Mouse (Mus musculus): Measurements from ENCODE around the gene Hspa12b.

Gene Hspa12b

DNA sequence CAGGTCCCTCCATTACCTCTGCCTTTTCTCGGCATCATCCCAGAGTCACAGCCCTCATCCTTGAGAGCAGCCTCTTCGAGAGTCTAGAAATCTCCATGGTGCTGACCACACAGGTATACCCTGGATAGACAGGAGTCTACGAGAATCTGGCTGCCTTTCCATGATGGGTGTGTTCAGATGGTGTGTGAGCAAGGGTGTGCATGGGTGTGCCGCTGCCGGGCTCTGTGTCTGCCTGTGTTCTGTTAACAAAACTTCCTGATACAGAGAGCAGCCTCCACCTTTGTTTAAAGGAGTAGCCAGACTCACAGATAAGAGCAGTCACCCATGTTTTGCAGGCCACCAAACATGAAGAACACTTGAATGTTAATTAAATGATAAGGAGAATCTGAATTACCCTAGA lies 2.8 kb downstream of the Hspa12b start:
- no peak for DNase-seq (ENCODE audit: low read depth)

GRCm38 (mm10) chr2:131130849-131131248 lies 3.8 kb downstream of the Hspa12b start:
- no peak for DNase-seq (ENCODE audit: low read depth)

GRCm38 (mm10) chr2:131132111-131132888 lies 5.2 kb downstream of the Hspa12b start:
- DNase-seq (ENCODE audit: low read depth): no peak

- DNase-seq (ENCODE audit: low read depth): no peak
These were observed 6.0 kb downstream of the Hspa12b start, which contains the start of gene Gm11037 for GRCm38 (mm10) chr2:131132930-131133547. Gm11037 (plus strand) TSS chr2:131133497.

GRCm38 (mm10) chr2:131134381-131134780 lies 7.3 kb downstream of the Hspa12b start:
- DNase-seq (ENCODE audit: low read depth): peak; percentile 44

GRCm38 (mm10) chr2:131134826-131135400 lies 7.8 kb downstream of the Hspa12b start:
- DNase-seq (ENCODE audit: low read depth): no peak

DNA sequence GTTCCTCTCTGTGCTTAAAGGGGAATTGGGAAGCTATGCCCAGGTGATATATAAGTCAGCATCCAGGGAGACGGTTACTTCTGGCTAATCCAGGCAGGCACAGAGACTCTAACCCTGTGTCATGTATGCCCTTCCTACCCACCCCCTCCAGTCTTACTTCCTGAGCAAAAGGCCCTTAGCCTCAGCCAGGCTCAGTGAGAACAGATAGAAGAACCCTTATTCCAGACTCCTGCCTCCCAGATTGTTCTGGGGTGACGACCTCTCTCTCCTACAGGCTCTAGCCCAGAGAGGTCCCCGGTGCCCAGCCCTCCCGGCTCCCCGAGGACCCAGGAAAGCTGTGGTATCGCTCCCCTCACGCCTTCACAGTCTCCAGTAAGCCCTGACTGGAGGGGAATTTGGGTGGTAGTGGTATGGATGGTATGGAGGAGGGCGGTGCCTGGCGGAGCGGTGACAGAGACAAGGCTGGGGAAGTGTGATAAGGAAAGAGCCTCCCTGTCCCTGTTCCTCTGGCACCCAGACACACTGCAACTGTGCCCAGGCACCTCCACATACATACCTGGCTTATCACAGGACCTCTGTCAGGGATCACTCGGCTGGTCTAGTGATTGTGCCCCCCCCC lies 8.6 kb downstream of the Hspa12b start:
- peak; percentile 19 for DNase-seq (ENCODE audit: low read depth)

- DNase-seq (ENCODE audit: low read depth): no peak
These were observed 11.2 kb downstream of the Hspa12b start for GRCm38 (mm10) chr2:131138296-131138695.

DNA sequence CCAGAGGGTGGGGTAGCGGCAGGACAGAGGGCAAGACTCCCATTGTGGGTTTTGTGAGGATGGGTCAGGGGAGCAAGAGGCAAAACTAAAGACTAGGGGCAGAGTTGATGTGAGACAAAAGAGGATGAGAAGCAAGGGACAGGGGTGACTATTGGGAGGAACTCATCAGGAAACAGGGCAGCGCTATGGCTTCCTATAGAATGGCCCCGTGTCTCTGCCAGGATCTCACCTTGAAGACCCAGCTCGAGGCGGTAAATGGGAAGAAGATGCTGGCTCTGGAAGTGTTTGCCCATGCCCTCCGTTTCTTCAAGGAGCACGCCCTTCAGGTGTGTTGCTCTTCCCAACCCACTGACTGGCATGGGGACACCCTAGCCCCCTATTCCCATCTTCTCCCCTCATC lies 11.7 kb downstream of the Hspa12b start:
- DNase-seq (ENCODE audit: low read depth): no peak

DNA sequence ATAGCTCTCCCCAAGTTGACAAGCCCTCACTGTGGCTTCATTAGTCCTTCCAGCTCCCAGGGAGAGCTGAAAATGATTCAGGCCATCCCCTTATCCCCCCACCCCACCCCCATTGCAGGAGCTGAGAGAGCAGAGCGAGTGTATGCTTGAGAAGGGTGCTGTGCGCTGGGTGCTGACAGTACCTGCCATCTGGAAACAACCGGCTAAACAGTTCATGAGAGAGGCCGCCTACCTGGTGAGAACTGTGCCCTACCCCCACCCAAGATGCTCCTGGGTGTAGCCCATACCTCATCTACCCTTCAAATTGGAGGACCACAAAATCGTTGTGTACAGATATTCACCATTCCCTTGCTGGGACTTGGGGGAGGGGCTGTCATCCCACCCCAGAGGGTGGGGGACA lies 12.2 kb downstream of the Hspa12b start:
- DNase-seq (ENCODE audit: low read depth): no peak

- no peak for DNase-seq (ENCODE audit: low read depth)
These were observed 12.9 kb downstream of the Hspa12b start for GRCm38 (mm10) chr2:131139886-131140532.

- DNase-seq (ENCODE audit: low read depth): no peak
These were observed 13.4 kb downstream of the Hspa12b start for GRCm38 (mm10) chr2:131140533-131140905.

DNA sequence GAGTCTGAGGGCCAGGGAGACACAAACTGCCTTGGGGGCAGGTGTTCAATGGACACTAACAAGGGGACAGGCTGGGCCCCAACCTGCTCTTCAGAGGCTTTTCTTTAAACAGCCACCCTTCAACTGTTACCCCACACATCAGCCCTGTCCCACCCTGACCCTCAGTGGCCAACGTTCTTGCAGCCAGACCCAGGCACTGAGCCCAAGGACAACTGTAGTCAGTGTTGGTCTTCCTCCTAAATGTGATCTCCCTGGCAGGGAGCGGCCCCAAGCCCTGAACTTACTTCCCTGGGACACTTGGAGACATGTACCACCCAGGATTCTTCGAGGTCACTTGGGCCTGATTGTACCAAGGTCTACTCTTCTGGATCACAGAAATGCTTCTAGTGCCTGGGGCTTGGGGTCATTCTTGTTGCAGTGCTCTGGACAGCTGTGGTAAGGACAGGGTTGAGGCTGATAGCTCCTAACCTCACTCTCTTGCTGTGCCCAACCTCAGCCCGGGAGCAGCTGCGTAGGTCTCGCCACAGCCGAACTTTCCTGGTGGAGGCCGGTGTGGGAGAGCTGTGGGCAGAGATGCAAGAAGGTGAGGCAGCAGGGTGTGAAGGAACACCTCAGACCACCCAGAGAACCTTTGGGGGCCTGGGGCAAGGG lies 14.4 kb downstream of the Hspa12b start:
- no peak for DNase-seq (ENCODE audit: low read depth)

- peak; percentile 86 for DNase-seq (ENCODE audit: low read depth)
These were observed 15.5 kb downstream of the Hspa12b start for GRCm38 (mm10) chr2:131142592-131142991.

- DNase-seq (ENCODE audit: low read depth): no peak
These were observed 16.1 kb downstream of the Hspa12b start for GRCm38 (mm10) chr2:131143007-131143780.

- DNase-seq (ENCODE audit: low read depth): peak; percentile 18
These were observed 18.0 kb downstream of the Hspa12b start for GRCm38 (mm10) chr2:131145121-131145520.

GRCm38 (mm10) chr2:131145536-131145935 lies 18.5 kb downstream of the Hspa12b start:
- peak; percentile 54 for DNase-seq (ENCODE audit: low read depth)

DNA sequence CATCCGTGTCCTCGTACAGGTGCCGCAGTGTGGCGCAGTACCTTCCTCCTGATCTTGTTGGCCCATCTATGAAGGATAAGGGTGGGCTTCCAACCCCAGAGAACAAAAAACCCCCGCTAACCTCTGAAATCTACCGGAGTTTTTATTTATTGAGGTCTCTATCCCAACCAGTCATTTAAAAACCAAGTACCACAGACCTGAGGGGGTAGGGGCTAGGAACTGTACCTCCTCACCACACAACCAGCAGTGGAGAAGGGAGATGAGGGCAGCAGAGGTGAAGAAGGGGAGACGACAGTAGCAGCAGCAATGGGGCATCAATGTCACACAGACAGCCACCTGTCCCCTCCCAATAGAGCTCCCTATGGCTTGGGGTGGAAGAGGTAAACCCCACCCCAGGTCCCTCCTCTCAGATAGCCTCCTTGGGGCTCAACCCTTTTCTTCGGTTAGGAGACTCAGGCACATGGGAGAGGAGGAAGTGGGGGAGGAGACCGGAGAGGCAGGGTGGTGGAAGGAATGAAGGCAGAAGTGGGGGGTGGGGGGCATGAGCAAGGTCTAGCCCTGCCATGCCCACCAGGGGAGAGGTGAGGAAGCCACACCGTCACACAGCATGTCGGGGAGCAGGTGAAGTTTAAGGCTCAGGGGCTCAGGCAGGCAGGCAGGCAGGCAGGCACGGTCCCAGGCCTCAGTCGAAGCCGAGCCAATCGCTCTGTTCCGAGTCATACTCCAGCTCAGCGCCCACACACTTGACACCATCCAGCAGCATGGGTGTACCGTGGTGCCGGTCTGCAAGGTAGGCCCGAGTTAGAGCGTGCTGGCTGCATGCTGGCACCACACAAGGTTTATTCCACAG lies 19.3 kb downstream of the Hspa12b start:
- no peak for DNase-seq (ENCODE audit: low read depth)

- DNase-seq (ENCODE audit: low read depth): no peak
These were observed 19.9 kb downstream of the Hspa12b start for GRCm38 (mm10) chr2:131147043-131147365.
